Mouse (Mus musculus) B cell, adult 2 months (primary cell): ENCODE measurements around the gene Rgl1.
"Not testable (repeated sequence)": the region's sequence is repeated elsewhere in the genome, so short reads cannot be mapped to it uniquely, and the experiment has no call there.

Experiments
- DNase-seq, 2 experiments: peaks; one replicate each; pipeline ENCODE4 v3.0.0; 2022

Rgl1 gene

GRCm38 (mm10) chr1:152784620-152785019 is 18.5 kb upstream of the Rgl1 start:
- no peak for DNase-seq

GRCm38 (mm10) chr1:152779071-152779737 is 13.1 kb upstream of the Rgl1 start:
- peak; percentile 80 for DNase-seq

- DNase-seq = not testable (repeated sequence)
Measured at GRCm38 (mm10) chr1:152774601-152775000, 8.4 kb upstream of the Rgl1 start.

- DNase-seq = no peak
Measured at GRCm38 (mm10) chr1:152771016-152771415, 4.9 kb upstream of the Rgl1 start.

- DNase-seq = peak; percentile 90 to 94
Measured at GRCm38 (mm10) chr1:152767749-152768488, 1.8 kb upstream of the Rgl1 start.

GRCm38 (mm10) chr1:152766804-152767748 is 925 bp upstream of the Rgl1 start:
- peak in 1 of 2 experiments; percentile 47 for DNase-seq

GRCm38 (mm10) chr1:152761791-152762190 is 4.4 kb downstream of the Rgl1 start:
- no peak for DNase-seq

- DNase-seq = no peak
Measured at GRCm38 (mm10) chr1:152750312-152750965, 15.7 kb downstream of the Rgl1 start, which contains the start of gene Apobec4. Apobec4 (plus strand) TSS chr1:152750551.

- peak; percentile 42 to 47 for DNase-seq
Measured at GRCm38 (mm10) chr1:152749276-152749675, 16.9 kb downstream of the Rgl1 start.

- DNase-seq = peak; percentile 75 to 80
Measured at GRCm38 (mm10) chr1:152746426-152746825, 19.7 kb downstream of the Rgl1 start.

GRCm38 (mm10) chr1:152743095-152743826 is 22.9 kb downstream of the Rgl1 start:
- no peak for DNase-seq

GRCm38 (mm10) chr1:152739374-152739773 is 26.8 kb downstream of the Rgl1 start:
- DNase-seq = no peak

GRCm38 (mm10) chr1:152738793-152739192 is 27.4 kb downstream of the Rgl1 start:
- DNase-seq = no peak

- no peak for DNase-seq
Measured at GRCm38 (mm10) chr1:152727604-152728236, 38.4 kb downstream of the Rgl1 start.

- DNase-seq = no peak
Measured at GRCm38 (mm10) chr1:152726095-152726494, 40.1 kb downstream of the Rgl1 start.

- no peak for DNase-seq
Measured at GRCm38 (mm10) chr1:152724286-152724685, 41.9 kb downstream of the Rgl1 start.

GRCm38 (mm10) chr1:152721535-152722198 is 44.5 kb downstream of the Rgl1 start:
- DNase-seq = no peak

GRCm38 (mm10) chr1:152720969-152721368 is 45.2 kb downstream of the Rgl1 start:
- DNase-seq = no peak

GRCm38 (mm10) chr1:152718200-152718599 is 48.0 kb downstream of the Rgl1 start:
- DNase-seq = peak; percentile 14 to 16

- DNase-seq = no peak
Measured at GRCm38 (mm10) chr1:152717329-152717728, 48.8 kb downstream of the Rgl1 start.

- DNase-seq = no peak
Measured at GRCm38 (mm10) chr1:152714405-152714804, 51.7 kb downstream of the Rgl1 start.
